Mouse (Mus musculus) MEL (cell line): ENCODE results near the gene Mau2. TPM values are rescaled to one million over a fixed set of nuclear protein-coding genes. Genes with fewer than 3 reads are reported as not detected.
A peak's percentile ranks its signal among the peaks of the same experiment; 100 is the strongest.

Source experiments
- DNase-seq: peaks from one replicate; pipeline ENCODE4 v3.0.0; 2011; ENCODE audit warnings: low read depth, low spot score
- H3K27ac ChIP-seq: 2 replicates; pipeline ENCODE4 v1.5.1; 2012; ENCODE audit warnings: low read depth, mild to moderate bottlenecking, control low read depth, low read length, moderate library complexity; ENCODE audit not compliant: control insufficient read depth
- H3K27me3 ChIP-seq, 2 experiments: fragments of 150-350 bp in 1 of 2; sonication (generic) in 1 of 2; 2 replicates each; pipeline ENCODE4 v1.6.1; 2012; ENCODE audit warnings: low read length in 2 of 2, mild to moderate bottlenecking in 2 of 2, improper control_type of control experiment in 1 of 2, moderate library complexity in 1 of 2; ENCODE audit not compliant: insufficient read depth in 2 of 2, control insufficient read depth in 1 of 2
- H3K36me3 ChIP-seq, 2 experiments: 2 replicates each; pipeline ENCODE4 v1.6.1; 2012 to 2014; ENCODE audit warnings: low read length in 2 of 2, improper control_type of control experiment in 1 of 2, inconsistent platforms in 1 of 2, mild to moderate bottlenecking in 1 of 2; ENCODE audit not compliant: insufficient read depth in 2 of 2, control insufficient read depth in 1 of 2
- H3K4me1 ChIP-seq, 2 experiments: fragments of 150-350 bp in 1 of 2; sonication (generic) in 1 of 2; 2 replicates each; pipeline ENCODE4 v1.6.1; 2012; ENCODE audit warnings: low read length in 2 of 2, improper control_type of control experiment in 1 of 2, mild to moderate bottlenecking in 1 of 2; ENCODE audit not compliant: insufficient read depth in 2 of 2, control insufficient read depth in 1 of 2
- H3K4me3 ChIP-seq, 2 experiments: fragments of 150-350 bp in 1 of 2; sonication (generic) in 1 of 2; 2 replicates each; pipeline ENCODE4 v1.5.1; 2012; ENCODE audit warnings: low read depth in 2 of 2, low read length in 2 of 2, mild to moderate bottlenecking in 2 of 2, moderate library complexity in 2 of 2, control low read depth in 1 of 2, improper control_type of control experiment in 1 of 2; ENCODE audit not compliant: control insufficient read depth in 1 of 2, insufficient read depth in 1 of 2
- H3K79me2 ChIP-seq: 2 replicates; pipeline ENCODE4 v1.6.1; 2012; ENCODE audit warnings: mild to moderate bottlenecking, low read length, moderate library complexity; ENCODE audit not compliant: control insufficient read depth, poor library complexity, insufficient read depth
- H3K9ac ChIP-seq: 2 replicates; pipeline ENCODE4 v1.6.1; 2012; ENCODE audit warnings: low read depth, mild to moderate bottlenecking, control low read depth, low read length, moderate library complexity; ENCODE audit not compliant: control insufficient read depth, poor library complexity, severe bottlenecking
- H3K9me3 ChIP-seq: fragments of 150-350 bp; sonication (generic); replicated peaks from 2 replicates; pipeline ENCODE4 v1.6.1; 2012; ENCODE audit warnings: mild to moderate bottlenecking, low read length, improper control_type of control experiment, moderate library complexity; ENCODE audit not compliant: insufficient read depth
- CHD1 ChIP-seq: IDR thresholded peaks from 2 replicates; pipeline ENCODE4 v1.6.1; 2012; ENCODE audit warnings: low read depth, mild to moderate bottlenecking, inconsistent platforms, low read length, improper control_type of control experiment
- CHD2 ChIP-seq: IDR thresholded peaks from 2 replicates; pipeline ENCODE4 v1.6.1; 2011; ENCODE audit warnings: low read length, improper control_type of control experiment
- CTCF ChIP-seq, 3 experiments: IDR thresholded peaks in 2 of 3; conservative IDR thresholded peaks in 1 of 3; 2 replicates each; pipeline ENCODE4 v1.5.1; 2011 to 2012; ENCODE audit warnings: low read length in 3 of 3, low read depth in 2 of 3, mild to moderate bottlenecking in 2 of 3, improper control_type of control experiment in 1 of 3, inconsistent platforms in 1 of 3, mixed read lengths in 1 of 3, moderate library complexity in 1 of 3; ENCODE audit not compliant: control insufficient read depth in 1 of 3, insufficient read depth in 1 of 3, poor library complexity in 1 of 3, severe bottlenecking in 1 of 3
- E2F4 ChIP-seq: IDR thresholded peaks from 2 replicates; pipeline ENCODE4 v1.6.1; 2011; ENCODE audit warnings: low read depth, low read length, improper control_type of control experiment, borderline replicate concordance
- EP300 ChIP-seq, 2 experiments: IDR thresholded peaks; 2 replicates each; pipeline ENCODE4 v1.6.1; 2011; ENCODE audit warnings: improper control_type of control experiment in 2 of 2, low read length in 2 of 2, low read depth in 1 of 2, mild to moderate bottlenecking in 1 of 2
- ETS1 ChIP-seq: IDR thresholded peaks from 2 replicates; pipeline ENCODE4 v1.6.1; 2012; ENCODE audit warnings: low read depth, mild to moderate bottlenecking, inconsistent platforms, low read length, improper control_type of control experiment, moderate library complexity
- GABPA ChIP-seq: IDR thresholded peaks from 2 replicates; pipeline ENCODE4 v1.6.1; 2012; ENCODE audit warnings: low read depth, mild to moderate bottlenecking, inconsistent platforms, low read length, improper control_type of control experiment, moderate library complexity
- KAT2A ChIP-seq: conservative IDR thresholded peaks from 2 replicates; pipeline ENCODE4 v1.6.1; 2012; ENCODE audit warnings: low read depth, low read length, improper control_type of control experiment, inconsistent platforms
- MAX ChIP-seq: IDR thresholded peaks from 2 replicates; pipeline ENCODE4 v1.6.1; 2011; ENCODE audit warnings: low read length, improper control_type of control experiment
- MAZ ChIP-seq: IDR thresholded peaks from 2 replicates; pipeline ENCODE4 v1.6.1; 2012; ENCODE audit warnings: low read depth, mild to moderate bottlenecking, inconsistent platforms, low read length, improper control_type of control experiment
- MEF2A ChIP-seq: IDR thresholded peaks from 2 replicates; pipeline ENCODE4 v1.6.1; 2014; ENCODE audit warnings: low read depth, mild to moderate bottlenecking, inconsistent platforms, low read length, improper control_type of control experiment; ENCODE audit not compliant: poor library complexity, insufficient replicate concordance, severe bottlenecking; ENCODE audit errors: extremely low read depth
- MXI1 ChIP-seq: IDR thresholded peaks from 2 replicates; pipeline ENCODE4 v1.6.1; 2011; ENCODE audit warnings: mild to moderate bottlenecking, low read depth, low read length, improper control_type of control experiment
- MYB ChIP-seq: IDR thresholded peaks from 2 replicates; pipeline ENCODE4 v1.6.1; 2011; ENCODE audit warnings: mild to moderate bottlenecking, low read depth, low read length, improper control_type of control experiment
- NELFE ChIP-seq: IDR thresholded peaks from 2 replicates; pipeline ENCODE4 v1.6.1; 2011; ENCODE audit warnings: low read depth, low read length, improper control_type of control experiment
- NRF1 ChIP-seq: IDR thresholded peaks from 2 replicates; pipeline ENCODE4 v1.6.1; 2014; ENCODE audit warnings: low read depth, mild to moderate bottlenecking, inconsistent platforms, low read length, improper control_type of control experiment, moderate library complexity; ENCODE audit not compliant: poor library complexity, insufficient read depth, severe bottlenecking
- POLR2A ChIP-seq, 2 experiments: IDR thresholded peaks; 2 replicates each; pipeline ENCODE4 v1.6.1; 2011 to 2012; ENCODE audit warnings: low read length in 2 of 2, mild to moderate bottlenecking in 2 of 2, control low read depth in 1 of 2, improper control_type of control experiment in 1 of 2, low read depth in 1 of 2, moderate library complexity in 1 of 2; ENCODE audit not compliant: control insufficient read depth in 1 of 2, insufficient read depth in 1 of 2, poor library complexity in 1 of 2
- POLR2AphosphoS2 ChIP-seq: IDR thresholded peaks from 2 replicates; pipeline ENCODE4 v1.6.1; 2011; ENCODE audit warnings: low read length, improper control_type of control experiment
- POLR2AphosphoS5 ChIP-seq: IDR thresholded peaks from 2 replicates; pipeline ENCODE4 v1.6.1; 2012; ENCODE audit warnings: low read depth, borderline replicate concordance, mild to moderate bottlenecking, inconsistent platforms, low read length, moderate library complexity, mixed read lengths
- RCOR1 ChIP-seq: IDR thresholded peaks from 2 replicates; pipeline ENCODE4 v1.6.1; 2012; ENCODE audit warnings: low read depth, mild to moderate bottlenecking, inconsistent platforms, low read length, improper control_type of control experiment
- SIN3A ChIP-seq: IDR thresholded peaks from 2 replicates; pipeline ENCODE4 v1.6.1; 2012; ENCODE audit warnings: low read length, improper control_type of control experiment, inconsistent platforms
- SMC3 ChIP-seq: IDR thresholded peaks from 2 replicates; pipeline ENCODE4 v1.6.1; 2011; ENCODE audit warnings: low read depth, low read length, improper control_type of control experiment
- TAL1 ChIP-seq: IDR thresholded peaks from 2 replicates; pipeline ENCODE4 v1.6.1; 2012; ENCODE audit warnings: mild to moderate bottlenecking, inconsistent platforms, low read length, moderate library complexity, mixed read lengths
- TBP ChIP-seq: IDR thresholded peaks from 2 replicates; pipeline ENCODE4 v1.8.0; 2011; ENCODE audit warnings: low read depth, low read length, improper control_type of control experiment
- UBTF ChIP-seq: IDR thresholded peaks from 2 replicates; pipeline ENCODE4 v1.6.1; 2012; ENCODE audit warnings: low read depth, mild to moderate bottlenecking, inconsistent platforms, low read length, improper control_type of control experiment, moderate library complexity, borderline replicate concordance; ENCODE audit not compliant: insufficient read depth
- USF1 ChIP-seq: IDR thresholded peaks from 2 replicates; pipeline ENCODE4 v1.6.1; 2014; ENCODE audit warnings: low read depth, mild to moderate bottlenecking, inconsistent platforms, low read length, improper control_type of control experiment, moderate library complexity
- USF2 ChIP-seq, 2 experiments: IDR thresholded peaks; 2 replicates each; pipeline ENCODE4 v1.6.1; 2011 to 2012; ENCODE audit warnings: improper control_type of control experiment in 2 of 2, low read length in 2 of 2, borderline replicate concordance in 1 of 2, inconsistent platforms in 1 of 2, low read depth in 1 of 2, mild to moderate bottlenecking in 1 of 2; ENCODE audit not compliant: insufficient read depth in 1 of 2
- ZC3H11A ChIP-seq: IDR thresholded peaks from 2 replicates; pipeline ENCODE4 v1.6.1; 2012; ENCODE audit warnings: low read depth, mild to moderate bottlenecking, inconsistent platforms, low read length, improper control_type of control experiment
- ZKSCAN1 ChIP-seq: IDR thresholded peaks from 2 replicates; pipeline ENCODE4 v1.6.1; 2012; ENCODE audit warnings: low read depth, mild to moderate bottlenecking, inconsistent platforms, low read length, improper control_type of control experiment, moderate library complexity
- ZMIZ1 ChIP-seq: IDR thresholded peaks from 2 replicates; pipeline ENCODE4 v1.6.1; 2012; ENCODE audit warnings: low read depth, mild to moderate bottlenecking, inconsistent platforms, low read length, improper control_type of control experiment, moderate library complexity
- ZNF384 ChIP-seq: IDR thresholded peaks from 2 replicates; pipeline ENCODE4 v1.6.1; 2012; ENCODE audit warnings: low read depth, mild to moderate bottlenecking, inconsistent platforms, low read length, improper control_type of control experiment
- polyA plus RNA-seq, 2 experiments: library from polyadenylated mRNA; stranded (reverse) in 1 of 2; unstranded in 1 of 2; fragments of >175 nt in 1 of 2; fragments of >200 nt in 1 of 2; gene quantifications; 2 replicates each; pipeline versions ENCODE4 v1.2.1 to v1.2.4; 2012; ENCODE audit warnings: low replicate concordance in 2 of 2, low read depth in 1 of 2; ENCODE audit not compliant: insufficient read length in 2 of 2, insufficient read depth in 1 of 2, missing spikeins in 1 of 2
- total RNA-seq: library from RNA; depleted of rRNA; stranded (reverse); fragments of 300-350 nt; gene quantifications from 2 replicates; pipeline ENCODE4 v1.2.3, GENCODE M21; 2012

Mau2 gene
- total and polyA plus RNA-seq, 3 experiments: 39.2 to 43.4 TPM; not detected in 1

- Histone ChIP-seq H3K27me3 (no peaks in the 10 kb centered on the region), H3K36me3 (peaks cover 0 to 33% of the 10 kb centered on the region in 2 experiments; a peak in 2 of 4 replicates), H3K79me2 (peaks cover 47% of the 10 kb centered on the region), H3K9ac (no peak overlapping the region), H3K4me3 (no peak overlapping the region), H3K27ac (no peak overlapping the region), H3K4me1 (peaks cover 15 to 35% of the 10 kb centered on the region in 2 experiments), H3K9me3 (no peaks in the 10 kb centered on the region)
- TF ChIP-seq CTCF (IDR thresholded peaks at IDR 0.05 in 2 of 3, conservative IDR thresholded peaks at IDR 0.05 in 1 of 3; ENCODE audit: control insufficient read depth in 1 of 3, insufficient read depth in 1 of 3, low read depth in 2 of 3, low read length in 3 of 3, poor library complexity in 1 of 3, severe bottlenecking in 1 of 3): no peak
- TF ChIP-seq MYB: no peak
- no peak for TF ChIP-seq USF2 (IDR thresholded peaks at IDR 0.05; ENCODE audit: borderline replicate concordance in 1 of 2, insufficient read depth in 1 of 2, low read depth in 1 of 2, low read length in 2 of 2)
- no peak for TF ChIP-seq ZKSCAN1
- TF ChIP-seq ZMIZ1: no peak
- no peak for TF ChIP-seq RCOR1
- no peak for TF ChIP-seq KAT2A
- TF ChIP-seq MEF2A: no peak
- TF ChIP-seq MAZ: no peak
- TF ChIP-seq POLR2A (IDR thresholded peaks at IDR 0.05; ENCODE audit: control insufficient read depth in 1 of 2, insufficient read depth in 1 of 2, low read depth in 1 of 2, low read length in 2 of 2, poor library complexity in 1 of 2): no peak
- TF ChIP-seq ZC3H11A: no peak
- no peak for TF ChIP-seq ZNF384
- TF ChIP-seq SIN3A: no peak
- no peak for TF ChIP-seq MXI1
- no peak for TF ChIP-seq SMC3
- no peak for TF ChIP-seq POLR2AphosphoS5
- TF ChIP-seq NELFE: no peak
- no peak for TF ChIP-seq MAX
- TF ChIP-seq TBP: no peak
- DNase-seq: no peak
Observed at GRCm38 (mm10) chr8:69974806-69975205, 67.7 kb downstream of the Mau2 start.

- H3K27ac ChIP-seq: no peak overlapping the region; the same call in 1 of the 2 replicates
- no peak for TF ChIP-seq EP300 (IDR thresholded peaks at IDR 0.05; ENCODE audit: low read depth in 1 of 2, low read length in 2 of 2)
- peak; percentile 89 for TF ChIP-seq NRF1
- TF ChIP-seq NELFE: peak; percentile 72
- TF ChIP-seq ZMIZ1: peak; percentile 79; the same call in 1 of the 2 replicates
- TF ChIP-seq CHD1: no peak; the same call in 1 of the 2 replicates
- no peak for TF ChIP-seq TAL1
- TF ChIP-seq RCOR1: no peak
- TF ChIP-seq USF2 (IDR thresholded peaks at IDR 0.05; ENCODE audit: borderline replicate concordance in 1 of 2, insufficient read depth in 1 of 2, low read depth in 1 of 2, low read length in 2 of 2): no peak
- no peak for TF ChIP-seq MYB
- no peak for TF ChIP-seq ZKSCAN1
- peak; percentile 17; the same call in 1 of the 2 replicates for TF ChIP-seq USF1
- TF ChIP-seq MAZ: peak; percentile 97
- TF ChIP-seq SIN3A: peak; percentile 83
- TF ChIP-seq KAT2A: no peak; the same call in 1 of the 2 replicates
- no peak for TF ChIP-seq UBTF
- no peak for TF ChIP-seq GABPA
- TF ChIP-seq ETS1: 0 out of 2 replicates have a peak, but pooled peaks have one; percentile 20
- TF ChIP-seq CHD2: no peak
- TF ChIP-seq MXI1: peak; percentile 78
- TF ChIP-seq ZC3H11A: no peak
- TF ChIP-seq E2F4: no peak
- TF ChIP-seq POLR2AphosphoS2: 0 out of 2 replicates have a peak, but pooled peaks have one; percentile 60
Observed at GRCm38 (mm10) chr8:69974194-69974614, 68.3 kb downstream of the Mau2 start.

More at GRCm38 (mm10) chr8:69974194-69974614, 68.3 kb downstream of the Mau2 start:
- peaks cover 15 to 39% of the 10 kb centered on the region in 2 experiments for H3K4me1 ChIP-seq
- peak overlapping the region; percentile 99 for H3K9ac ChIP-seq
- no peaks in the 10 kb centered on the region for H3K27me3 ChIP-seq
- peak; percentile 94 for DNase-seq
- H3K9me3 ChIP-seq: no peaks in the 10 kb centered on the region
- peaks cover 53% of the 10 kb centered on the region for H3K79me2 ChIP-seq
- H3K36me3 ChIP-seq: peaks cover 0 to 36% of the 10 kb centered on the region in 2 experiments; a peak in 2 of 4 replicates
- H3K4me3 ChIP-seq: peak overlapping the region; percentile 49 to 94; a peak in 3 of 4 replicates
